Comparison of ENCODE assay signal across 8 mouse cellular contexts in the genomic region with DNA sequence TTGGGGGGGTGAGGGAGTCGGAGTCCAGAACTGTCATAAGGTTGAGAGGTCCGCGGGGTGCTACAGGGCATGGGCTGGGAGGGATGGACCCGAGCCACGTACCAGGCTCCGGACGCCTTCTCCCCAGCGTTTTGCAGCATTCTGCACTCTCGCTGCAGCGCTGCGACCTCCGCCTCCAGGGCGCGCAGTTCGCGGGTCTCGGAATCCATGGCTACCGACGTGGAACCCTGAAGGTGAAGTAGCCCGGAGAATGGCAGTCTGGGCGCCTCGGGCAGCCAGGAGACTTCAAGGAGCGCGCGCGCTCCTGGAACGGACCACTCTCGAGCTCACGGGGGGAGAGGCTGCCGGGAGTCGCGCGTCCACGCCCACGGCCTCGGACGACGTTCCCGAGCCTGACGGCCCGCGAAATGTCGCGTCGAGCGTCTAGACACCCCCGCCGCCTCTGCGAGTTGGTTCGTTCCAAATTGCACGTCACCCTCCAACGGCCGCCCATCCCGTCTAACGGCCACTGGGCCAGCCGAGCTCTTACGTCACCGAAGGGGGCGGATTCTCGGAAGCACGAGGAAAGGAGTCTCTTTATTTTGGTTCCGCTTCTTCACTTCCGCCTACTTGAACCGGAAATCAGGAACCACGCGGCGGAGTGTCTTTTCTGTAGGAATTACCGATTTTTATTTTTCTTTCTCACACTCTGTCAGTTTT. TPM values are rescaled to one million over a fixed set of nuclear protein-coding genes. Genes with fewer than 3 reads are reported as not detected.
DNase-seq lines count a peak whose midpoint lies in the region; ATAC-seq lines count a peak whose summit lies in the region.

A gene (minus strand): TSS at position 305 of the 699 bp plus-strand sequence.
A gene (plus strand): TSS at position 598 of the 699 bp plus-strand sequence.

- peaks cover 16% of the 10 kb centered on the region for H3K36me3 ChIP-seq in intestine, embryonic 14.5 days (ENCODE audit: control insufficient read depth, insufficient read depth, low read length)

- peak within 1 kb of the TSS; percentile 61 for H3K9ac ChIP-seq in intestine, embryonic 14.5 days (ENCODE audit: low read length)

- DNase-seq in adrenal gland, adult 18-20 months (ENCODE audit: low spot score in 2 of 2), result peak; percentile 98 to 99
- DNase-seq in embryo, embryonic 11 days, result peak; percentile 100
- peak; percentile 98 for DNase-seq in gastrocnemius, postnatal 25 days
- DNase-seq in intestine, embryonic 14.5 days (ENCODE audit: low spot score), result peak; percentile 99
- DNase-seq in left cerebral cortex, postnatal 14 days (ENCODE audit: low spot score in 2 of 2), result peak; percentile 99 to 100
- peak; percentile 100 for DNase-seq in mesoderm, embryonic 11.5 days (ENCODE audit: low read depth, low spot score)
- DNase-seq in right cerebral cortex, postnatal 36 days (ENCODE audit: low spot score in 2 of 2), result peak; percentile 98
- peak; percentile 97 for DNase-seq in yolk sac, embryonic 10.5 days (ENCODE audit: low spot score)

- H3K4me2 ChIP-seq in intestine, embryonic 14.5 days (ENCODE audit: low read length), result peak within 1 kb of the TSS; percentile 92

- ATAC-seq in intestine, embryonic 14.5 days (replicated peaks; ENCODE audit: low FRiP score, low TSS enrichment, low read depth), result peak; percentile 99

- peak within 1 kb of the TSS; percentile 91 for H3K4me3 ChIP-seq in intestine, embryonic 14.5 days (ENCODE audit: low read depth, low read length)

- intact Hi-C loops in left cerebral cortex, postnatal 14 days (cut with DNase I), result no loop called here

- peaks cover 7% of the 10 kb centered on the region; the same call in 1 of the 2 replicates for H3K4me1 ChIP-seq in intestine, embryonic 14.5 days (replicated peaks; ENCODE audit: control insufficient read depth, insufficient read depth, low read length)

- no peaks in the 10 kb centered on the region for H3K9me3 ChIP-seq in intestine, embryonic 14.5 days (ENCODE audit: control insufficient read depth, low read length)

- H3K27ac ChIP-seq in intestine, embryonic 14.5 days (ENCODE audit: low read depth), result peak within 1 kb of the TSS; percentile 67; the same call in 1 of the 2 replicates

- under 1% methylated on average over 68 of the region's 68 CpGs for WGBS in intestine, embryonic 14.5 days

- no peaks in the 10 kb centered on the region for H3K27me3 ChIP-seq in intestine, embryonic 14.5 days (replicated peaks; ENCODE audit: control insufficient read depth, insufficient read depth, low read length)

RNA-seq across cellular contexts. Expression of the first gene that starts in this region (rescaled TPM):
- total RNA-seq in adrenal gland, adult 18-20 months (2021), result 1 to 10 TPM in 1 of 2 experiments, under 1 TPM in 1; 0.38 to 1.2 TPM
- total RNA-seq in gastrocnemius, postnatal 25 days (2021), result under 1 TPM; 0.78 to 0.92 TPM
- polyA plus RNA-seq in intestine, embryonic 14.5 days (2014; fragmentation: Nextera tagmentation; extraction: Ambion mirVana), result 28.3 and 29.3 TPM in 2 replicates
- 1 to 10 TPM in 1 of 2 experiments, under 1 TPM in 1; 0.92 to 1.5 TPM for total RNA-seq in left cerebral cortex, postnatal 14 days (2021)

RNA-seq across cellular contexts. Expression of the second gene that starts in this region (rescaled TPM):
- total RNA-seq in adrenal gland, adult 18-20 months (2021), result 10 to 100 TPM; 22.0 to 24.7 TPM
- total RNA-seq in gastrocnemius, postnatal 25 days (2021), result 10 to 100 TPM in 1 of 2 experiments, 1 to 10 TPM in 1; 8.4 to 10.8 TPM
- polyA plus RNA-seq in intestine, embryonic 14.5 days (2014; fragmentation: Nextera tagmentation; extraction: Ambion mirVana), result 15.4 and 16.1 TPM in 2 replicates
- 10 to 100 TPM; 21.3 to 24.7 TPM for total RNA-seq in left cerebral cortex, postnatal 14 days (2021)

Comparison
In these comparisons a context has a peak if more than half of its experiments do, and no peak if none do; other contexts are left out.
1. Peak in every context shown above with its lines: DNase-seq, ATAC-seq, H3K4me3 ChIP-seq and H3K27ac ChIP-seq.